Mouse (Mus musculus) Patski (cell line): Measurements from ENCODE around the gene St3gal2. TPM values are rescaled to one million over a fixed set of nuclear protein-coding genes. Genes with fewer than 3 reads are reported as not detected.
A peak's percentile ranks its signal among the peaks of the same experiment; 100 is the strongest.
"Not testable (repeated sequence)": the region's sequence is repeated elsewhere in the genome, so short reads cannot be mapped to it uniquely, and the experiment has no call there.

Experiments used
- ATAC-seq: fragments of 100-300 bp; one replicate; pipeline ENCODE4 v1.8.0; 2021
- CTCF ChIA-PET: fragments of 350-600 bp; sonication (Branson Sonifier 250); formaldehyde crosslinking; loops from one replicate; lab custom pipeline; 2022; ENCODE audit warnings: inconsistent platforms; lab: Charles Lee
- POLR2A ChIA-PET: fragments of 350-600 bp; sonication (Branson Sonifier 250); formaldehyde crosslinking; loops from one replicate; lab custom pipeline; 2022; ENCODE audit warnings: antibody characterized with exemption, inconsistent platforms; lab: Charles Lee
- DNase-seq: peaks from one replicate; pipeline ENCODE4 v3.0.0-alpha.2; 2011; ENCODE audit warnings: low read depth, low spot score
- H3K27me3 ChIP-seq: fragments of 371-371 bp; one replicate; pipeline ENCODE4 v1.5.1; 2021
- CTCF ChIP-seq: fragments of 100-300 bp; IDR thresholded peaks from one replicate; pipeline ENCODE4 v1.5.1; 2021
- in situ Hi-C: fragments of 300-500 bp; cut with MboI; formaldehyde crosslinking; loops from 3 replicates; pipeline ENCODE4 v1.11.1; 2018; ENCODE audit warnings: low pct_unique_long_range_greater_than_20kb, mixed read lengths
- polyA plus RNA-seq: library from polyadenylated mRNA; unstranded; gene quantifications from one replicate; pipeline ENCODE4 v1.2.3, GENCODE M21; 2021

St3gal2 gene
- polyA plus RNA-seq, 1 experiment from 2014 or later, result 88.1 TPM

DNA sequence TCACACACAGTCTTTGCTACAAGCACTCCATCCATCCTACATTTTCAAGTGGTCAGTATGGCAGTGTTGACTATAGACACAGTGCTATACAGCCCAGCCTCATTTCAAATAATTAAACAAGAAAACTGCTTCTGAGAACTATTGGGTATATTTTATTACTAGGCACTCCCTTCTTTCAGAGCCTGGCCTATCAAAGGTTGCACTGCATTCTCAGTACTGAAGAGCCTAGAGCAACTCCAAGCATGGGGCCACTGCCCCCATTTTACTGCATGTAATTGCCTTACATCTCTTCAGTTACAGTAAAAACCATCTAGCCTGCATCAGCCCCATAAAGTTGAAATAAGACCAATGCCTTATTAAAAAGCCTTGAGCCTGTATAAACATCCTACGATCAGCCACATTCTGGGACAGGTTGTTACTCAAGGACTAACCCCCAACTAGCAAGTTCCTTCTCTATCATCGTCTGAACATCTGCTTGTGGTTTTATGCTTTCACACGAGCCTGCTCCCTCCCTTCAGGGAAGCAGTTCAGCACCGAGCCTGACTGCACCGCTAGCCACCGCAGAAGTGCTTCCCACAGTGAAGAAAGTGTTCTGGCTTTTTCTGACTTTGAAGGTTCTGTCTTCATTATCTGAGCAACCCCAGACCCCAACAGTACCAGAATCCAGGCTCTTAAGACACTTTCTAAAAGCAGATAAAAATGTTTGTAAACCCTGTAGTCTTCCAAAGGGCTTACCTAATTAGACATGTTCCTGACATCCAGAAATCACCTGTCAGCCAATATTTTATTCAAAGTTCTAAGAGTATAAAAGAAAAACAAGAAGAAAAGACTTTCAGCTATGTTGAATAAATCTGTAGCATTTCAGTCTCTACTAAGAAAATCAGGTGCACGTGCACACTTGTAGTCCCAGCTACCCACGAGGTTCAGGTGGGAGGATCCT, 68.4 kb downstream of the St3gal2 start:
- no peaks in the 10 kb centered on the region for H3K27me3 ChIP-seq
- no peak for DNase-seq
- in situ Hi-C loops, result loop anchor here (10.0 to 25.0 kb wide), 2 partner anchors 233 to 351 kb away; no protein-coding TSS in a partner anchor
- CTCF ChIA-PET, result no interaction called here
- TF ChIP-seq CTCF, result no peak
- POLR2A ChIA-PET, result interaction anchor here (0.6 kb wide), 1 partner anchor 283 kb away, joined by 5 read pairs; no protein-coding TSS in a partner anchor
- no peak for ATAC-seq

DNA sequence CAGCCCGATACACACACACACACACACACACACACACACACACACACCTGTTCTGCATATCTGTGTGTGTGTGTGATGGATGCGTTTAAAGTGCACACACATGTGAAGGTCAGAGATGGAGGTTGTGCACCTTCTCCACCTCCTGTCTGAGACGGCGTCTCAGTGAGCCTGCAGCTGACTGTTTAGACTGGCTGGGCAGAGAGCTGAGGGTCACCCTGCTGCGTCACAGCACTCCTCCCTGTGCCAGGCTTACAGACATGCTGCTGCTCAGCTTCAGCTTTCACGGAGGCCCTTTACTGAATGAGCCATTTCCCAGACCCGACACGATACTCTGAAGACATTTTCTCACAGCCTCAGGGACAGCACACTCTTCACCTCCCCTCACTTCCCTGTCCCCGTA, 70.3 kb downstream of the St3gal2 start:
- ChIA-PET POLR2A (no interaction called here), CTCF (no interaction called here)
- DNase-seq (no peak), ATAC-seq (no peak)
- in situ Hi-C loops, result loop anchor here (25.0 kb wide), 1 partner anchor 353 kb away; no protein-coding TSS in a partner anchor
- no peaks in the 10 kb centered on the region for H3K27me3 ChIP-seq
- TF ChIP-seq CTCF, result no peak

DNA sequence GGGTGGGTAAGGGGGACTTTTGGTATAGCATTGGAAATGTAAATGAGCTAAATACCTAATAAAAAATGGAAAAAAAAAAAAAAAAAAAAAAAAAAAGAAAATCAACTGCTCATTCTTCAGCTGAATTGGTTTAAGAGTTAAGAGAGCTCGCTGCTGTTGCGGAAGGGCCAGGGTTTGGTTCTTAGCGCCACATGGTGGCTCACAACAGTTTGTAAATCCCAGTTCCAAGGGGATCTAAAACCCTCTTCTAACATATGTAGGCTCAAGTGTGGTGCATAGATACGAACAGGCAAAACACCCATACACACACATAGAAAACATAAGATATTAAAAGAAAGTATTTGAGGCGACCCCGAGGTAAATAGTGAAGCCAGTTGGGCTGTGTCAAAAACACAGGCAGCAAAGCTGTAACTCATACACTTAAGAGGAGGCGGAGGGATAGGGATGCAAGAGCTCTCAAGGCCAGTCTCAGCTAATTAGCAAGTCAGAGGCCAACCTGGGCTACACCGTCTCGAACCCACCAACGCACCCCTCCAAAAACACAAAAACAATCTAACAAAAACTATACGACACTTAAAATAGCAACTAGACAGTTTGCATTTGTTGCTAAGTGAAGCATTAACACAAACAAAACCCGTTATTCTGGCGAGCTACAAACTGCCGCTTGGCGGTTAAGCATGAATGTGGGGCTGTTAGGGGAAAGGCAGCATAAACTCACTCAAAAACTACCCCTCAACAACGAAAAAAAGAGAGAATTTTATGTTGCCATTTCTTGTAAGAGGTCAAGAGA, 77.1 kb downstream of the St3gal2 start:
- POLR2A ChIA-PET, result interaction anchor here (0.6 to 1.3 kb wide), 4 partner anchors 34 to 78 kb away, joined by 3 to 4 read pairs (median 3); partner anchors contain the start of gene Ddx19b
- no peaks in the 10 kb centered on the region for H3K27me3 ChIP-seq
- DNase-seq (no peak), ATAC-seq (no peak)
- in situ Hi-C loops, result loop anchor here (25.0 kb wide), 1 partner anchor 360 kb away; no protein-coding TSS in a partner anchor
- no peak for TF ChIP-seq CTCF
- CTCF ChIA-PET, result interaction anchor here (1.1 to 1.7 kb wide), 2 partner anchors 15 to 86 kb away, joined by 3 read pairs; no protein-coding TSS in a partner anchor

DNA sequence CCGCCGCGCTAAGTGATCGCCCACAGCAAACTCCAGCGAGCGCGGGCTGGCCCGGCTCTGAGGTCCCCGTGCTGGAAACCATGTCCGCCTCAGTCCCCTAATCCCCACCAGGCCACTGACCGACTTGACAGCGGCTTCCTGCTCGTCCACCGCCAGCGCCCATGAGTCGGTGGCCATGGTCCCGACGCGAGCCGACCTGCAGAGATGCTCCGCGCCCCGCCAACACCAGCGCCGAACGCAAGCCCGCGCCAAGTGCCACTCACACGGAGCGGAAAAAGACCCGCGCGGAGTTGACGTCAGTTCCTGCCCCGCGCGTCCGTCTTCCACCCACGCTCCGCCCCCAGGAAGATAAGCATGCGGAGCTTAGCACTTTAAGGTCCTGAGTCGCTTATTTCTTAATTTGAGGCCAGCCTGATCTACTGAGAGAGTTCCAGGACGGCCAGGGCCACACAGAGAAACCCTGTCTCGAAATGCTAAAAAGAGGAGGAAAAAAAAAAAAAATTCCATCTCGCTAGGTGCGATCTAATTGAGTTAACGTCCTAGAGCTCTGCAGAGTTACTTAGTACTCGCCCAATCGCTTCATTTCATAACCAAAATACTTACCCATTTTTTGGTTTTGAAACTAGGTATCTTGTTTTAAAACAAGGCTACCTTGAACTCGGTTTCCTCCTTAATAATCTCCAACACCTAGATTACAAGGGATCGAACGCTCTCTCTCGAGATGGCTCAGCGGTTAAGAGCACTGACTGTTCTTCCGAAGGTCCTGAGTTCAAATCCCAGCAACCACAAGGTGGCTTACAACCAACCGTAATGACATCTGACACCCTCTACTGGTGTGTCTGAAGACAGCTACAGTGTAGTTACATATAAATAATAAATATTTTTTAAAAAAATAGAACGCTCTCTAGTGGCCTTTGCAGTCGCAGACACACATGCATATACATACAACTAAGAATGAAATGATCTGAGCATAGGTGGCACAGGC, 78.1 kb downstream of the St3gal2 start, which contains the start of gene Ddx19a:
Gene Ddx19a (minus strand): TSS at position 254 of the 985 bp plus-strand sequence.
- CTCF ChIA-PET, result interaction anchor here (1.0 to 1.7 kb wide), 4 partner anchors 16 to 142 kb away, joined by 3 to 4 read pairs (median 3); no protein-coding TSS in a partner anchor
- peak; percentile 59 for TF ChIP-seq CTCF
- POLR2A ChIA-PET, result interaction anchor here (0.6 to 1.3 kb wide), 4 partner anchors 33 to 79 kb away, joined by 3 to 4 read pairs (median 3); partner anchors contain the start of gene Ddx19b
- no peaks in the 10 kb centered on the region for H3K27me3 ChIP-seq
- ATAC-seq, result peak; percentile 83
- in situ Hi-C loops, result loop anchor here (25.0 kb wide), 1 partner anchor 361 kb away; no protein-coding TSS in a partner anchor
- DNase-seq, result peak; percentile 35

DNA sequence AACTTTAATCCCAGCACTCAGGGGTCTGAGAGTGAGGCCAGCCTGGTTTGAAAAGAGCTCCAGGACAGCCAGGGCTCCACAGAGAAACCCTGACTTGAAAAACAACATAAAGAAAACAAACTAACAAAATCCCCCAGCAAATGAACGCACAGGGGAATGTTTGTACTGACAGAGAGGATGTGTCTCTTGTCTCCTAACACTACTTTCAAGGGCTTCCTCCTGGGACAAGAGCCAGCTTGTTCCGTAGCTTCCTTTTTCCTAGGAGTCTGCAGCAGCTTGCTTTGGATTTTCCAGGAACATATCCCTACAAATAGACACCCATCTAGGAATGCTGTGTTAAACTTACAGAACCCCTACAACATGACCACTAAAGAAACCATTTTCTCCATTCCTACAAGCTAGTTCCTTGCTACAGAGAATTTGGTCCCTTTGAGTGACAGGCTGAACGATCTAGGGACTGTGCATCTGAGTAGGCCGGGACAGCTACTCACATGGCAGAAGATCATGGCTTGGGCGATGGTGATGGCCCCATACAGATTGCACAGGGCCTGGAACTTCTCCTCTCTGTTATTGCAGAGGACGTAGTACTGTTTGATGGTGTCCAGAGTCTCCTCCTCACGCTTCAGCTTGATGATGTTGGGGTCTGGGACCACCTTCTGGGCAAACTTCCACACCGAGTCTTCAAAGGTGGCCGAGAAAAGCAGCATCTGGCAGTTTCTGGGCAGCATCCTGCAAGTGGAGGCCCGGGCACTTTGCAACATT, 90.7 kb downstream of the St3gal2 start:
- CTCF ChIA-PET, DNase-seq, in situ Hi-C loops, ATAC-seq, H3K27me3 ChIP-seq: not testable (repeated sequence)
- POLR2A ChIA-PET, result interaction anchor here (0.6 kb wide), 1 partner anchor 33 kb away, joined by 4 read pairs; no protein-coding TSS in a partner anchor

Other genes with a start within 250 kb of the St3gal2 start
- 17.4 TPM for gene Mtss1l, start 198.4 kb upstream of the St3gal2 start, polyA plus RNA-seq
- 35.6 TPM for gene Il34, start 114.0 kb upstream of the St3gal2 start, polyA plus RNA-seq
- gene Cog4, start 73.3 kb upstream of the St3gal2 start, polyA plus RNA-seq, result 95.9 TPM
- gene Sf3b3, start 73.1 kb upstream of the St3gal2 start, polyA plus RNA-seq, result 129 TPM
- 25.6 TPM for gene Fuk, start 17.4 kb upstream of the St3gal2 start, polyA plus RNA-seq
- gene Ddx19a, start 77.9 kb downstream of the St3gal2 start, polyA plus RNA-seq, result 62.6 TPM
- 8.3 TPM for gene Ddx19b, start 111.8 kb downstream of the St3gal2 start, polyA plus RNA-seq
- gene Aars, start 113.2 kb downstream of the St3gal2 start, polyA plus RNA-seq, result 170 TPM
- not detected for gene Exosc6, start 136.4 kb downstream of the St3gal2 start, polyA plus RNA-seq
- gene Clec18a, start 172.5 kb downstream of the St3gal2 start, polyA plus RNA-seq, result 8.3 TPM
- 26.1 TPM for gene Pdpr, start 174.7 kb downstream of the St3gal2 start, polyA plus RNA-seq